Mouse (Mus musculus) CD4-positive helper T cell, adult 2 months (primary cell): Measurements from ENCODE around the gene Sec14l2.
A peak's percentile ranks its signal among the peaks of the same experiment; 100 is the strongest.
"Not testable (repeated sequence)": the region's sequence is repeated elsewhere in the genome, so short reads cannot be mapped to it uniquely, and the experiment has no call there.

ENCODE experiments used
- DNase-seq: peaks from one replicate; pipeline ENCODE4 v3.0.0-alpha.2; 2012; ENCODE audit warnings: low read depth, missing footprints, low spot score

Gene Sec14l2

DNA sequence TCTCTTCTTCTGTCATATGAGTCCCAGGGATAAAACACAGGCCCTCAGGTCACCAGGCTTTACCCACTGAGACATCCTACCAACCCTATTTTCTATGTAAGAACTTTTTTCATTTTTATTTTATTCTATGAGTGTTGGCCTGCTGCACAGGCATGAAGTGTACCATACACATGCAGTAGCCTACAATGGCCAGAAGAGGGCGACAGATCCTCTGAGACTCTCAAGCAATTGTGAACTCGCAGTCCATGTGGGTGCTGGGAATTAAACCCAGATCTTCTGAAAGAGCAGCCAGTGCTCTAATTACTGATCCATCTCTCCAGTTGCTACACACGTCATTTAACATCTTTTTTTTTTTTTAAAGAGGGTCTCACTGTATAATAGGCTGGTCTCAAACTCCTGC lies 10.2 kb upstream of the Sec14l2 start:
- peak; percentile 54 for DNase-seq

DNA sequence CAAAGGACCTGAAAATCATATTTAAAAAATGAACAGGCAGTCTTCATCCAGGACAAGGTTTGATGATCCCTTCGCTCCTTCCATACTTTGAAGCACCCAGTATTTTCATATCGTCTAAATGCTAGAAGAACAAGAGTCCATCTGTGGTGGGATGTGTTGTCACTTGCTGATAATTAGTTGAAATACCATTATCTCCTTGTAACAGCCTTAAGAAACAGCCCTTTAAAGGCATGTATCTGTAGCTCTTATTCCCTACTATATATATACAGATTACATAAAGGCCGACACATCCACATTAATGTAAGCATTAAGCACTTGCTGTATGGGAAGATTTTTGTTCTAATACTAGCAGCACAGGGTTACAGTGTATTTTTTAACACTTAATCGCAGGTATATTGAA lies 5.2 kb upstream of the Sec14l2 start:
- not testable (repeated sequence) for DNase-seq

DNA sequence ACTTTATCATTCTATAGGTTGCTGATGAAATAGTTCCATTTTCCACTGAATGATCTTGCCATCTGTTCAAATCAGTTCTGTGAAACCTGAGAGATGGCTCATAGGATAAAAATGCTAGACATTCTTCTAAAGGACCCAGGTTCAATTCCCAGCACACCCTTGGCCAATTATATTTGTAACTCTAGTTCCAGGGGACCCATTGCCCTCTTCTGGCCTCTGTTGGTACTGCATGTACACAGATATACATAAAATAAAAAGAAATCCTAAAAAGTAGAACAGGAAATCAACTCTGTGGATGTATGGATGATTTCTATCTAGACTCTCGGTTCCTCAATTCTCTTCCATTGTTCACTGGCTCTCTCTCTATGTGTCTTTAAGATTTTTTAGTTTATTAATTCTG lies 3.8 kb upstream of the Sec14l2 start:
- DNase-seq, result no peak

DNA sequence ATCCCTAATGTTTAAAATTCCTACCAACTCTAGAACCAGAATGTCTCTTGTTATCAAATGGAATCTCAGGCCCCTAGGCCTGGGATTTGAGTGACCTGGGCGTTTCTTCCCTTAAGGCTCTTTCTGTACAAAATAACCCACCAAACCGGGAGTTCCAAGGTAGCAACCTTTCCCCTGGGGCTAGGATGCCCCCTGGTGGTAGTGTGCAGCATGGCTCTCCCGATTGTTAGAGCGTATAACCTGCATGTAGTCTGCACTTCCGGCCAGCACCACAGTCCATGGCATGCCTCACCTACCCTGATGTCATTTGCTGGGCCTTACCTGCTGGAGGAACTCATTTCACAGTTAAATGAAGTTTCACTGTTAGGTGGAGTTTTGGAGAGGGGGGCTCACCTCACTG lies 707 bp upstream of the Sec14l2 start:
- peak; percentile 50 for DNase-seq

DNA sequence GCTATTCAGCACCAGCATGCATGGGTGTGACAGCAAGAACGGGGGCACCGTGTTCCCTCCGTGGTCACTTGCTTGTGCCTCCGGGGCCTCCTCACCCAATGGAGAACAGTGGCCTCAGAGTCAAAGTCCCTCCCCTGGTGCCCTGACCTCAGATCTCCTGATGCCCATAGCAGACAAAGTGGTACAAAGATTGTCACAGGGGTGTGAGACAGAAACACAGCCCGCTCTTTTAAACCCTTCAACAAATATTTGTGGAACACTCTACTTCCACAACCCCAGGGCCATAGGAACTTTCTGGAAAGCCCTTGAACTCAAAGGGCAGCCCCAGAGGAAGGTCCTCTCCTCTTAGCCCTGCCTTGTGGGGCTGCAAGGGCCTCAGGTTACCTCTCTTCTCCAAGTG lies 989 bp downstream of the Sec14l2 start:
- no peak for DNase-seq

DNA sequence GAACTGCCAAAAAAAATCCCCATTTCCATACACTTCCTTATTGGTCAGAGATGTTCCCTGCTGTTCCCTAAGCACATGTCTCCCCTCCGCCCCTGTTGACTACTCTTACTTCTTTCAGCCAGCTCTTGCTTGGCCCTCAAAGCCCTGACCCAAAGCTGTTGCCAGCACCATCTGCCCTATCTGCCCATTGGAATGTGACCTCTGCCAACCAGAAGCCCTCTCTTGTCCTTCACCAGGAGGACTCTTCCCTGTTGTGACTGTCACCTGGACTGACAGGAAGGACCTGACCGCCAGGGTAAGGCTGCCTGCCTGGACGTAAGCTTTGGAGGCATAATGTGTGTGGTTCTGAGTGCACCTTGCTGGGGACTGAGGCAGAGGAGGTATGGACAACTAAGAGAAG lies 1.5 kb downstream of the Sec14l2 start:
- no peak for DNase-seq

DNA sequence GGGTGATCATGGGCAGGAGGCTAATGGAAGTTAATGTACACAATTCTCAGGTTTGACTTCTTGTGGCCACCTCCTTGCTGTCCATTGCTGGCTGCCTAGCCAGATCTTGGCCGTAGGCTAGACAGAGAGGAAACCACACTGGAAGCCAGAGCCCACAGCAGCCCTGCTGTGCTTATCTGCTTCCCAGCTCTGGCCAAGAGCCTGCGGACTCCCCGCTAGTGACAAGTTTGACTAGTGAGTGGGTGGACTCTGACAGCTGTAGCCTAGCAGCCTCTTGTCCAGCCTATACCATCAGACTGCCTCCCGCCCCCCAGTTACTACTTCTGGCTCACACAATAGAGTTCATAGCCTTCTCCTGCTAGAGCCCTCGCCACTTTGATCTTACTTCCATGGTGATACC lies 3.6 kb downstream of the Sec14l2 start:
- DNase-seq, result no peak

DNA sequence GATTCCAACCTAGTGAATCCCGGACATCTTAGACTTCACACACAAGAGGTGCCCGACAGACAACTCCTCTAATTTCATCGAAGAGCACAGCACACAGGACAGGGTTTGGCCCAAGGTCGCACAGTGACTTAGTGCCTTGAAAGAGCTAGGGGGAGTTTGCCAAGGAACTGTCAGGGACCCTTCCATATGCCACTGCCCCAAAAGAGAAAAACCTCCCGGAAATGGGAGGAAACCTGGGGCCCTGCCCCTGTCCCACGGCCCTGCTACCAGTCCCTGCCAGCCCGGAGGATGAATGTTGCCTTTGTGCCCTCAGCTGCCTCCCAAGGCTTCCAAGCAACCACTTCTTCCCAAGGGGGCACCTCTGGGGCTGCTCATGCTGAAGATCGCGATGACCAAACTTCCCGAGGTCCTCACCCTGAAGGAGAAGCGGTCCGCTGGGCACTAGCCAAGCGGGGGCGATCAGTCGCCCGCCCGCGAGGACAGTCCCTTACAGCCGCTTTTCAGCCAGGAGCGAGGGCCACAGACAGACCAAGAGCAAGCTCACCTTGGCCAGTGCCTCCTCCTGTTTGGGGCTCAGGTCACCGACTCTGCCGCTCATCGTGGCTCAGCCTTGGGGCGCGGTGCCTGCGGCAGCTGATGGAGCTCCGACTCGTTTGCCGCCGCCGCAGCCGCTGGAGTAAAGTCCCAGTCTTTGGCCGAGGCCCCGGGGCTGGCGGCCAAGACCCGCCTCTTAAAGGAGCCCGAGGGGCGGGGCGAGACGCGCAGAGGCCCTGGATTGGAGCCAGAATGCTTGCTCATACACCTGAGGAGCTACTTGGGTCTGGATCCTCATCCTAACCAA lies 4.9 kb downstream of the Sec14l2 start:
- DNase-seq, result peak; percentile 62

DNA sequence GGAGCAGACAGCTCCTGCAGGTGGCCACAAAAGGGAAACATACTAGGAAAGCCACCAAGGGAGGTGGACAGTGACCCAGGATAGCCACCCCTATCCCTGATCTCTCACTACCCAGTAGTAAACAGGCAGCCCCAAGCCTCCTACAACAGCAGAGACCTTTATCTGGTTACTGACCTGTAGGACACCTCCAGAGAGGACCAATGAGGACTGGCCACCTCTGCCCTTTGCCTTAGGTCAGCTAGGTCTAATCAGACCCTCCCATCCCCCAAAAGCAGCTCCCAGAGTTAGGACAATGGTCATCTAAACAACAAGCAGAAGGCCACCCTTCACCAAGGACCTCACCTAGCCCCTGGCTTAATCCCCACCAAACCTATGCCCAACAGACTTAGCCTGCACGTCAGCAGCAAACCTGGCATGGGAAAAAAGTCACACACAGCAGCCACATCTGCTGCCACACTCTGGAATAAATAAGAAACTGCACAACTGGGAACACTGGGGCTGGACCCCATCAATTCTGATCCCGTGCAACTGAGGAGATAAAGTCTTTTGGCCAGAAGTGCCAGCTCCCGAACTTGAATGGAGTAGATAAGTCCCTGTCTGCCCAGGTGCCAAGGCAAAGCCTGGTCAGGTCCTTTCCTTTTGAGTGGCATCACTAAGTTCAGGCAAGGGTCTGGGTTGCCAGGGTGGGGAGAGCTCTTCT lies 5.7 kb downstream of the Sec14l2 start:
- no peak for DNase-seq

DNA sequence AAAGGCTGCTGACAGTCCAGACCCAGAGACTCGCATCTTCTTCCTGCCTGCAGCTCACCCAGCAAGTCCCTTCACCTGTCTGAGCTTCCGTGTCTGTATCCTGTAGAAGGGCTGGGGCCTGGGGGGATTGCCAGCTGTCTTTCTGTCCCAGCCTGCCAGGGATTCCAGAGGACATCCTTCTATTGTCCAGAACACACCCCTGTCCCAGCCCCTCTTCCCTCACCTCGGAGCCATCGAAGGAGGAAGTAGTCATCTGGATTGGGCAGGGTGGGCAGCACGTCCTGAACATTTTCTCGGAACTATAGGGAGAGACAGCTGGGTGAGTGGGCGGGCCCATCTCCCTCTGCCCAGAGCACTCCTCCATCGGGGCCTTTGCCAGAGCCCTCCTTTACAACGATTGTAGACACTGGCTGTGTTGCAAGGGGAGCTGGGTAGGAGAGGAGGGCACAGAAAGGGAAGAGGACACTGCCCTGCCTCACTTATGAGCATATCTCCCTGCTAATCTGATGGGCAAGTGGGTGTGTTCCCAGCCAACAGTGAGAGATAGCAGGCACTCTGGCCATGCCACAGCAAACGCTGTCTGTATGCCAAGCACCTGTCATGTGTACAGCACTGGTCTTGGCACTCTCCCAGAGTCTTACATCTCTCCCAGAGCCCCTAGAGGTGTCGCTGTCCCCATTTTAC lies 6.6 kb downstream of the Sec14l2 start:
- no peak for DNase-seq

DNA sequence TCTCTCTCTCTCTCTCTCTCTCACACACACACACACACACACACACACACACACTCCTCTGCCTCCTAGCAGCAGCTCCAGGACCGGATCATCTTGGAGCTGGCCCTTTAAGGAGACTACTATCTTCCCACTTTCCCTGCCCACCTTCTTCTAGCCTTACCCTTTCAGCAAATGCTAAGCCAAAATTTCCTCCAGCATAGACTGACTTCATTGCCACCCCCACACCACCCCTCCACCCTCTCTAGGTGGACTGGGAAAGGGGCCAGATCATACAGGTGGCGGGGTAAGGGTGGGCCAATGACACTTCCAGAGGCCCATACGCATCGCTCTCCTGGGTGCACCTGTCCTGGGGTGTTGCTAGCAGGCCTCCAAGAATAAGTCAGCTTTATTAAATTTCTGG lies 7.8 kb downstream of the Sec14l2 start:
- no peak for DNase-seq

DNA sequence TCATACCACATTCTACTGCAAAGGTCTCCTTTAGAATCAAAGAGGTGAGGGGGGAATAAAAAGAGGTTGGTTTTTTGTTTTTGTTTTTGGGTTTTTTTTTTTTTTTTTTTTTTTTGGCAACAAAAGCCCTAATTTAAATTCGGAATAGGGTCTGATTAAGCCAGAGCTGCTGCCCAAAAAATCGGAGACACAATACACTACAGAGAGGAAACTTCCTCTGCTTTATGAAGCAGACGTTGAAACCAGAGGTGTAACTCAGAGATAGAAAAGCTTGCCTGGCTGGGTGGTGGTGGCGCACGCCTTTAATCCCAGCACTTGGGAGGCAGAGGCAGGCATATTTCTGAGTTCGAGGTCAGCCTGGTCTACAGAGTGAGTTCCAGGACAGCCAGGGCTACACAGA lies 8.7 kb downstream of the Sec14l2 start:
- not testable (repeated sequence) for DNase-seq

DNA sequence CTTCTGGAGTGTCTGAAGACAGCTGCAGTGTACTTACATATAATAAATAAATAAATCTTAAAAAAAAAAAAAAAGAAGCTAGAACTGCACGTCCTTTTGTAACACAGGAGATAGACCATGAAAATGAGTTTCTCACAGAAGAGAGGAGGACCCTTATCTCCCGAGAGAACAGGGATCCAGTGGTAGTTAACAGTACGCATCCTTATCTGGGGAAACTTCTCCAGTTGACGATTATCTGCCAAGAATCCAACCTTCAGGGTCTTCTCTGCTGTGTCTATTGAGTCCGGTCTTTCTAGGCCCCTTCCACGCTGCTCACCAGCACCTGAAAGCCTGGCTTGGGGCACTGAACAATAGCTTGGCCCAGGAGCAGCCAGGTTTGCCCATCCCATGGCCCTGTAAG lies 9.2 kb downstream of the Sec14l2 start:
- DNase-seq, result no peak

DNA sequence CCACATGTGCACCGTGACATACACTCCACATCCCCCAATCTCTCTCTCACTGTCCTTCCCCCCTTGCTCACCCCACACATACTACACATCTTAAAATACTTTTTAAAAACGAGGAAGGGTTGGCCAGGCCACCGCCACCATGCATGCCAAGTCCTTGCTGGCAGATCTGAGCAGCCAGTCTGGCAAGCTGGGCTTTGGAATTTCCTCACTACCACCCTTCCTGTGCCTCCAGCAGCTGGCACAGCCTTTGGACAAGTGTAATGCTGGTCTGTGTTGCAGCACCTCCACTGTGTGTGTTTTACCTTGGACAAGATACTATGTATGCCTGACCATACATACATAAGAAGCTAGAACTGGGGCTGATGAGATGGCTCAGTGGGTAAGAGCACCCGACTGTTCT lies 9.7 kb downstream of the Sec14l2 start:
- DNase-seq, result no peak

DNA sequence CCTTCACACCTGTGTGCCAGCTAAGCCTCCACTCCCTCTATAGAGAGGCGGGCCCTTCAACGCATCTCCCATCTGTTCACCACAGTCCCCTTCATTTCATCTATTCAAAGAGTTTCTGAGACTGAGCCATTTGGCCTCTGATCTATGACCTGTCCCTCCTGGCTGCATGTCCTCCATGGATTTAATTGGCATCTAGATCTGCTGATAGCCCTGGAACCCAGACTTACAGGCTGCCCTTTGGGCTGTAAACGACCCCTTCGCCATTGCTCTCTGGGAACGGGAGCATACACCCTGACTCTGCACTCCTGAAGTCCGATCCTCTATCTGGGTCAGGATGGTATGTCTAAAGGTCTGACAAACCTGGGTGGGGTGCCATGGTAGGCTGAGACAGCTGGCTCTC lies 10.4 kb downstream of the Sec14l2 start:
- DNase-seq, result no peak

DNA sequence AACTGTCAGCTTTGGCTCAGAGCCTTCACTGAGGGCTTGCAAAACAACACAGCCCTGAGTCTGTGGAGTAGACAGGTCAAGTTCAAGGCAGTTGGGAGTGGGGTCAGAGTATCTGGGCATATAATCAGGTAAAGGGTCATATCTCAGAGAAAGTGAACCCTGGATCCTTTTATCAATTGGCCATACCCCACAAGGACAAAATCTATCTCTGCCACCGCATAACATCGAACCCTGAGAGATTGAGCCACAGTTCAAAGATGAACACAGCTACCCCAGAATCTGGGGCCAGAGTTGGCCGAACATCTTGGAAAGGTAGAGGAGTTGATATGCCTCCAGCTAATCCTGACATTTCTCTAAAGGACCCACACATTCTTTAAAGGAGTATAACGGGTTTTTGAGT lies 11.2 kb downstream of the Sec14l2 start:
- DNase-seq, result no peak

DNA sequence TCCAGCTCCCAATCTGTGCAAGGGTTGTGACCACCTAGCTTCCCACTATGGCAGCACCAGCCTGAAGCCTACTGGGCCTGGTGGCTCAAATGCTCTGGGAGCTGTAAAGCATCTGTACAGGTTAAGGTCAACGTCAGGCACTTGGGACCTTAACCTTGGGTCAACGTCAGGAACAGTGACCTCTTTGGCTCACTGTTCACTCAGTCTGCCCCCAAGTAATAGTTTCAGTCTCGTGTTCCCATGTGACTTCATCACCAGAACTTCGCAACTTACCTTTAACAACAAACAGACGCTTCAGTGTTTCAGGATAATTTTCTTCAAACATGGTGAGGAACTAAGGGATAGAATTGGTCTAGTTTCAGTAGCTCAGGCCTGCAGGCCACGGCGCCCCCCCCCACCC lies 14.5 kb downstream of the Sec14l2 start:
- DNase-seq, result no peak

DNA sequence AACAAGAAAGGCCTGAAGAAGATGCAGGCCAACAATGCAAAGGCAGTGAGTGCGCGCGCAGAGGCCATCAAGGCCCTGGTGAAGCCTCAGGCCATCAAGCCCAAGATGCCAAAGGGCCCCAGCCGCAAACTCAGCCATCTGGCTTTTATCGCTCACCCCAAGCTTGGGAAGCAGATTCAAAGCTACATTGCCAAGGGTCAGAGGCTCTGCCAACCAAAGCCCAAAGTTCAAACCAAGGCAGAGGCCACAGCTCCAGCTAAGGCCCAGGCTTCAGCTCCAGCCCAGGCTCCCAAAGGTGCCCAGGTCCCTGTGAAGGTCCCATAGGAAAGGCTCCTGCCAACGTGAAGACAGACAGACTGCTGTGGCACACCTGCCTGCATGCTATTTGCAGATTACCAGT lies 15.3 kb downstream of the Sec14l2 start:
- not testable (repeated sequence) for DNase-seq

DNA sequence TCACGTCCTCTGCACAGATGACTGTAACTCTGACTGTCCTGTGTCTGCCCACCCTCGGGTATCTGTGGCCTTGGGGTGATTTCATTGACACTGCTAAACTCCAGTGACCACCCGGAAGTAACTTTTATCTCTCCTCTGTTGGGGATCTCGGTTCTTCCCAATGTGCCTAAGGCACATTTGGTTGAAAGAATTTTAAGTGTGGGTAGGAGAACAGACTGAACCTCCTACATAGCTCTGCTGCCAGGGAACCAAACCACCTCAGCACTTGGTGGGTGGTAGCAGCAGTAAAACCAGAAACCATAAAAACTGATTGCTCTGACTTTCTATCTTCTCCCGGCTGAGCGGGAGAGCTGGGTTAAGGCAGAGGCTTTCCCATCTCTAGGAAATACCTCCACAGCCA lies 17.8 kb downstream of the Sec14l2 start:
- DNase-seq, result no peak

DNA sequence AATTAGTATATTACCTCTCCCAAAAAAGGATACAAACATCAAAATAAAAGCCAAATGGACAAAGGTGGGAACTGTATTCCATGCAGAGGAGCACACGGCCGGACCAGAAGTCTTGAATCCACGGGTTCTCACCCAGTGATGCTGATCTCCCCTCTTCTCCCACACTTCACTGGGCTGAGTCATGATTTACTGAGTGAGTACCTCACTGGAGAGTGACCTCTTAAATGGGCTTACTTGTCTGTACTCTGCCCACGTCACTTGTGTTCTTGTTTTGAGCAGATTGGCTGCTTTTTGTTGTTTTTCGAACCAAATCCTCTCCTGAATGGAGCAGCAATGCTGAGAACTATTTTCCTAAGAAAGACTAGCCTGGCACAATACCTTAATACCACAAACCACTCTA lies 18.2 kb downstream of the Sec14l2 start:
- DNase-seq, result no peak

DNA sequence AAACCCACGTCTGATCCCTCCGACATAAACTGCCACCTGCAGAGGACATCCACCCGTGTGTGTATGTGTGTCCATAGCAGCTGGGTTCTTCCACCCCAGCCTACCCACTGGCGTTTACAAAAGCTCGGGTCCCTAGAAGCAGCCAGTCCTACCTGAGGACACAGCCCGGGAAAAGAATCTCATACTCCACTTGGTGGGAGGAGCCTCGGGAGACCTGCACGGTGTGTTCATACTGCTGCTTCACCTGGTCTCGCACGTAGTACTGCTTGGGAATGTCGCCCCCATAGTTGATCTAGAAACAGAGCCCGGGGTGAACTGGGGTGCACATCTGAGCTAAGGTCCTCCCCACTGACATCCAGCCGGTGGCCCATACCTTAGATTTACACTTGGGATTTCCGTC lies 19.7 kb downstream of the Sec14l2 start:
- DNase-seq, result no peak

DNA sequence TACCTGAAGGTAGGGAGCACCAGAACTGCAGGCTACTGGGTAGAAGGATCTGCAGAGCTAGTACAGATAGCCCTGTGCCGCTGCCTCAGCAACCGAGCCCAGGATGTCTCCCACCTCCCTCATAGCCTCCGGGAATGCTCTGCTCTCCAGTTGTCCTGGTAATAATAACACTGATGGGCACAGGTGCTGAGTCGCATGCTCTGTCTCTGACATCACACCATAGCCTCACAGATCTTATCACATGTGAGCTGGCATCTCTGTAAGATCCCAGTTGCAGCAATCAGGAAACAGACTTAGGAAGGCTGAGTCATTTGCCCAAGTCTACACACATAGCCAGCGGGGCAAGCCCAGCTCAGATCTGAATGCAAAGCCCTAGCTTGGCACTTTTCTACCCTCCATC lies 21.4 kb downstream of the Sec14l2 start:
- DNase-seq, result no peak

DNA sequence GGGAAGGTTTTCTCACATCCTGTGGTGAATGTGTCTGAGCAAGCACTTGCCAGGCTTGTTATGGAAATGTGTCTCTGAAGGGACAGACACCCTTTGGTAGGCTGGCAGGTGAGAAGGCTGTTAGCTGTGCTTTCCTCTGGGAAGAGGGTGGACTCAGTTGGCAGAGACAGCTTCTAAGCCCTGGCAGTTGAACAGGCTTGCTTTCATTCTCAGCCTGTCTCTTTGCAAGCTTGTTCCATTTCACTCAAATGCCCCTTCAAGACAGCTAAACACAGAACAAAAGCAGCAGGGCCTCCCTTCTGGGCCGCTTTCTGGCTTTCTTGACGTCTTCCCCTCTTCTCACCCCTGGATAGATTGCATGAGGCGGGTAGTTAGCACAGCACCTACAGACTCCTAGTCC lies 23.8 kb downstream of the Sec14l2 start:
- DNase-seq, result no peak
